Mouse (Mus musculus) forebrain, embryonic 15.5 days (tissue): ENCODE results near the gene Grasp. TPM values are rescaled to one million over a fixed set of nuclear protein-coding genes. Genes with fewer than 3 reads are reported as not detected.

Experiments
- ATAC-seq: fragments of 200-750 bp; cut with Nextera tagmentation; replicated peaks from 2 replicates; pipeline ENCODE4 v1.8.0; 2017; ENCODE audit warnings: mild to moderate bottlenecking, moderate TSS enrichment, moderate library complexity
- H3K27ac ChIP-seq: fragments of 300-500 bp; sonication (generic); replicated peaks from 2 replicates; pipeline ENCODE4 v1.5.1; 2015; ENCODE audit warnings: mild to moderate bottlenecking, inconsistent platforms
- H3K27me3 ChIP-seq: fragments of 300-500 bp; sonication (generic); 2 replicates; pipeline ENCODE4 v1.6.1; 2015; ENCODE audit warnings: inconsistent platforms
- H3K36me3 ChIP-seq: fragments of 300-500 bp; sonication (generic); 2 replicates; pipeline ENCODE4 v1.6.1; 2015; ENCODE audit warnings: mild to moderate bottlenecking, inconsistent platforms
- H3K4me1 ChIP-seq: fragments of 300-500 bp; sonication (generic); 2 replicates; pipeline ENCODE4 v1.6.1; 2015; ENCODE audit warnings: inconsistent platforms
- H3K4me2 ChIP-seq: fragments of 300-500 bp; sonication (generic); replicated peaks from 2 replicates; pipeline ENCODE4 v1.6.1; 2015; ENCODE audit warnings: mild to moderate bottlenecking, inconsistent platforms
- H3K4me3 ChIP-seq: fragments of 300-500 bp; sonication (generic); 2 replicates; pipeline ENCODE4 v1.5.1; 2015; ENCODE audit warnings: mild to moderate bottlenecking, inconsistent platforms
- H3K9ac ChIP-seq: fragments of 300-500 bp; sonication (generic); replicated peaks from 2 replicates; pipeline ENCODE4 v1.6.1; 2015; ENCODE audit warnings: mild to moderate bottlenecking, inconsistent platforms
- H3K9me3 ChIP-seq: fragments of 300-500 bp; sonication (generic); 2 replicates; pipeline ENCODE4 v1.6.1; 2016; ENCODE audit warnings: inconsistent platforms
- WGBS: fragments of 180-500 bp; shearing (Covaris S2); methylation state at CpG from one replicate; pipeline ENCODE4 v1.1.7; 2015; ENCODE audit warnings: mixed read lengths; 5-methylcytosine and 5-hydroxymethylcytosine counted together
- polyA plus RNA-seq: library from polyadenylated mRNA; unstranded; fragments of >200 nt; fragmentation: Nextera tagmentation; extraction: Ambion mirVana; gene quantifications from 2 replicates; pipeline ENCODE4 v1.2.1, GENCODE M21; 2015

The Grasp gene
- polyA plus RNA-seq, 1 experiment from 2014 or later = 1.7 TPM

- H3K9ac ChIP-seq = no peak overlapping the region
- no peaks in the 10 kb centered on the region for H3K27me3 ChIP-seq
Observed at GRCm38 (mm10) chr15:101216036-101216435, 8.0 kb upstream of the Grasp start.

GRCm38 (mm10) chr15:101220905-101221297 is 3.1 kb upstream of the Grasp start:
- peaks cover 3% of the 10 kb centered on the region; the same call in 1 of the 2 replicates for H3K27me3 ChIP-seq
- H3K9me3 ChIP-seq = no peaks in the 10 kb centered on the region
- no peak overlapping the region for H3K4me3 ChIP-seq
- no peak overlapping the region for H3K4me2 ChIP-seq
- ATAC-seq = no peak
- H3K4me1 ChIP-seq = peaks cover 38% of the 10 kb centered on the region
- no peaks in the 10 kb centered on the region for H3K36me3 ChIP-seq
- H3K27ac ChIP-seq = no peak overlapping the region
- no peak overlapping the region for H3K9ac ChIP-seq
- WGBS = 3% methylated on average over 8 of the region's 8 CpGs

More at GRCm38 (mm10) chr15:101216036-101216435, 8.0 kb upstream of the Grasp start:
- ATAC-seq = no peak
- Histone ChIP-seq H3K27ac (no peak overlapping the region), H3K4me2 (no peak overlapping the region), H3K4me3 (no peak overlapping the region), H3K4me1 (0 out of 2 replicates have a peak, but pooled peaks cover 4% of the 10 kb centered on the region), H3K9me3 (no peaks in the 10 kb centered on the region), H3K36me3 (peaks cover 18% of the 10 kb centered on the region)
- 76% methylated on average over 4 of the region's 4 CpGs for WGBS

GRCm38 (mm10) chr15:101221298-101222104 is 2.5 kb upstream of the Grasp start:
- WGBS = 2% methylated on average over 14 of the region's 14 CpGs
- peaks cover 38% of the 10 kb centered on the region for H3K4me1 ChIP-seq

GRCm38 (mm10) chr15:101222897-101223482 is 998 bp upstream of the Grasp start:
- WGBS = 50% methylated on average over 13 of the region's 13 CpGs
- H3K36me3 ChIP-seq = no peaks in the 10 kb centered on the region
- peaks cover 3% of the 10 kb centered on the region; the same call in 1 of the 2 replicates for H3K27me3 ChIP-seq
- no peaks in the 10 kb centered on the region for H3K9me3 ChIP-seq
- H3K4me1 ChIP-seq = peaks cover 38% of the 10 kb centered on the region
- no peak overlapping the region for H3K4me2 ChIP-seq
- no peak for ATAC-seq
- no peak overlapping the region for H3K27ac ChIP-seq
- H3K9ac ChIP-seq = no peak overlapping the region
- H3K4me3 ChIP-seq = no peak overlapping the region

More at GRCm38 (mm10) chr15:101221298-101222104, 2.5 kb upstream of the Grasp start:
- Histone ChIP-seq H3K27me3 (peaks cover 3% of the 10 kb centered on the region; the same call in 1 of the 2 replicates), H3K4me3 (peak overlapping the region; percentile 13; the same call in 1 of the 2 replicates), H3K4me2 (peak overlapping the region; percentile 30), H3K36me3 (no peaks in the 10 kb centered on the region), H3K9me3 (no peaks in the 10 kb centered on the region), H3K9ac (no peak overlapping the region), H3K27ac (0 out of 2 replicates have a peak overlapping the region, but pooled peaks have one; percentile 2)
- peak; percentile 53 for ATAC-seq

- Histone ChIP-seq H3K27me3 (peaks cover 3% of the 10 kb centered on the region; the same call in 1 of the 2 replicates), H3K9ac (peak overlapping the region; percentile 66), H3K4me1 (peaks cover 38% of the 10 kb centered on the region), H3K4me2 (peak overlapping the region; percentile 98), H3K36me3 (no peaks in the 10 kb centered on the region), H3K9me3 (no peaks in the 10 kb centered on the region), H3K27ac (no peak overlapping the region), H3K4me3 (peak overlapping the region; percentile 63)
- 16% methylated on average over 5 of the region's 5 CpGs for WGBS
- ATAC-seq = peak; percentile 27; the same call in 1 of the 2 replicates
Observed at GRCm38 (mm10) chr15:101223596-101223995, 392 bp upstream of the Grasp start.

GRCm38 (mm10) chr15:101224977-101225376 is 989 bp downstream of the Grasp start:
- H3K9me3 ChIP-seq = no peaks in the 10 kb centered on the region
- peaks cover 3% of the 10 kb centered on the region; the same call in 1 of the 2 replicates for H3K27me3 ChIP-seq
- H3K27ac ChIP-seq = no peak overlapping the region; the same call in 1 of the 2 replicates
- H3K36me3 ChIP-seq = no peaks in the 10 kb centered on the region
- 4% methylated on average over 14 of the region's 14 CpGs for WGBS
- H3K9ac ChIP-seq = peak overlapping the region; percentile 66
- H3K4me1 ChIP-seq = peaks cover 38% of the 10 kb centered on the region
- H3K4me2 ChIP-seq = peak overlapping the region; percentile 98
- no peak for ATAC-seq
- peak overlapping the region; percentile 63 for H3K4me3 ChIP-seq

GRCm38 (mm10) chr15:101227971-101228370 is 4.0 kb downstream of the Grasp start:
- no peak for ATAC-seq
- no peak overlapping the region for H3K27ac ChIP-seq
- whole genome bisulfite sequencing = 24% methylated on average over 7 of the region's 7 CpGs
- no peaks in the 10 kb centered on the region for H3K9me3 ChIP-seq
- no peaks in the 10 kb centered on the region; the same call in 1 of the 2 replicates for H3K27me3 ChIP-seq
- no peak overlapping the region for H3K9ac ChIP-seq
- no peak overlapping the region for H3K4me3 ChIP-seq
- H3K4me2 ChIP-seq = no peak overlapping the region
- H3K36me3 ChIP-seq = 0 out of 2 replicates have a peak, but pooled peaks cover 3% of the 10 kb centered on the region
- H3K4me1 ChIP-seq = peaks cover 16% of the 10 kb centered on the region

- WGBS = 89% methylated on average over 21 of the region's 21 CpGs
Observed at GRCm38 (mm10) chr15:101228866-101229590, 5.0 kb downstream of the Grasp start.

GRCm38 (mm10) chr15:101230503-101230902 is 6.5 kb downstream of the Grasp start:
- H3K9me3 ChIP-seq = no peaks in the 10 kb centered on the region
- H3K27ac ChIP-seq = no peak overlapping the region
- no peak overlapping the region for H3K4me3 ChIP-seq
- no peaks in the 10 kb centered on the region; the same call in 1 of the 2 replicates for H3K27me3 ChIP-seq
- WGBS = 95% methylated on average over 19 of the region's 19 CpGs
- H3K4me1 ChIP-seq = peaks cover 11% of the 10 kb centered on the region; the same call in 1 of the 2 replicates
- H3K36me3 ChIP-seq = 0 out of 2 replicates have a peak, but pooled peaks cover 3% of the 10 kb centered on the region
- ATAC-seq = no peak
- H3K9ac ChIP-seq = no peak overlapping the region
- no peak overlapping the region for H3K4me2 ChIP-seq

More at GRCm38 (mm10) chr15:101228866-101229590, 5.0 kb downstream of the Grasp start:
- Histone ChIP-seq H3K36me3 (0 out of 2 replicates have a peak, but pooled peaks cover 3% of the 10 kb centered on the region), H3K4me3 (no peak overlapping the region), H3K9ac (no peak overlapping the region), H3K4me1 (peaks cover 11% of the 10 kb centered on the region), H3K27ac (no peak overlapping the region), H3K9me3 (no peaks in the 10 kb centered on the region), H3K27me3 (no peaks in the 10 kb centered on the region; the same call in 1 of the 2 replicates), H3K4me2 (no peak overlapping the region)
- ATAC-seq = no peak

- Histone ChIP-seq H3K4me2 (no peak overlapping the region), H3K4me1 (peaks cover 14% of the 10 kb centered on the region; the same call in 1 of the 2 replicates), H3K4me3 (0 out of 2 replicates have a peak overlapping the region, but pooled peaks have one; percentile 8), H3K9me3 (no peaks in the 10 kb centered on the region), H3K27me3 (no peaks in the 10 kb centered on the region), H3K27ac (no peak overlapping the region), H3K9ac (no peak overlapping the region), H3K36me3 (0 out of 2 replicates have a peak, but pooled peaks cover 3% of the 10 kb centered on the region)
- no peak for ATAC-seq
- 84% methylated on average over 23 of the region's 23 CpGs for WGBS
Observed at GRCm38 (mm10) chr15:101230995-101231647, 7.1 kb downstream of the Grasp start.

GRCm38 (mm10) chr15:101231648-101232180 is 7.7 kb downstream of the Grasp start:
- no peaks in the 10 kb centered on the region for H3K9me3 ChIP-seq
- ATAC-seq = no peak
- 0 out of 2 replicates have a peak, but pooled peaks cover 3% of the 10 kb centered on the region for H3K36me3 ChIP-seq
- no peak overlapping the region for H3K9ac ChIP-seq
- H3K4me1 ChIP-seq = peaks cover 14% of the 10 kb centered on the region; the same call in 1 of the 2 replicates
- WGBS = 67% methylated on average over 56 of the region's 56 CpGs
- H3K4me2 ChIP-seq = peak overlapping the region; percentile 21
- H3K27ac ChIP-seq = no peak overlapping the region
- peak overlapping the region; percentile 8; the same call in 1 of the 2 replicates for H3K4me3 ChIP-seq
- H3K27me3 ChIP-seq = no peaks in the 10 kb centered on the region; the same call in 1 of the 2 replicates
